Mouse (Mus musculus) lung, adult 2 months (tissue): ENCODE measurements around the gene Hoxb2.

ENCODE experiments used
- CTCF ChIP-seq: fragments of 200-500 bp; IDR thresholded peaks from 2 replicates; pipeline ENCODE4 v1.5.1; 2011; ENCODE audit warnings: mild to moderate bottlenecking, low read length, control low read depth; ENCODE audit not compliant: insufficient read depth
- POLR2A ChIP-seq: fragments of 200-500 bp; IDR thresholded peaks from 2 replicates; pipeline ENCODE4 v1.6.1; 2011; ENCODE audit warnings: low read depth, mild to moderate bottlenecking, control low read depth, low read length, borderline replicate concordance; ENCODE audit errors: extremely low read depth

DNA sequence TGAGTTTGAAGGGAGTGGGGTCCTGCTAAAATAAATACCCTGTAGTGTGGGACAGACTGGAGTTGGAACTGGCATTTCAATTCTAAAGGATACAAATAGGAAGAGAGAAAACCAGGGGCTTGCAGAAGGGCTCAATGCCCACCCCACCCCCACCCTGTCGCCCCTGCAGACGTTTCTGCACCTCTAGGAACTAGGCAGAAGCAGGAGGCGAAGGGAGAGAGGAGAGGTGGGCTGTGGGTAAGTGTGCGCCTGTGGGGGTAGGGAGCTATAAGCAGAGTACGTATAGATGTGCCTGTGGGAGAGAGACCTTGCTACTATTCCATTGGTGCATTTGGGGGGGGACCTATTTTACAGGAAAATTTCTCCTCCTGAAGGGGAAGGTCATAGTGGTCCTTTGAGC, 22.6 kb upstream of the Hoxb2 start:
- TF ChIP-seq POLR2A (no peak), CTCF (no peak)
